Mouse (Mus musculus) B cell, adult 2 months (primary cell): ENCODE data around the gene Micu1.

Experiments used
- DNase-seq, 2 experiments: peaks; one replicate each; pipeline ENCODE4 v3.0.0; 2022

Micu1 gene

GRCm38 (mm10) chr10:59909357-59909847, 207.1 kb downstream of the Micu1 start:
- peak in 1 of 2 experiments; percentile 45 for DNase-seq

DNA sequence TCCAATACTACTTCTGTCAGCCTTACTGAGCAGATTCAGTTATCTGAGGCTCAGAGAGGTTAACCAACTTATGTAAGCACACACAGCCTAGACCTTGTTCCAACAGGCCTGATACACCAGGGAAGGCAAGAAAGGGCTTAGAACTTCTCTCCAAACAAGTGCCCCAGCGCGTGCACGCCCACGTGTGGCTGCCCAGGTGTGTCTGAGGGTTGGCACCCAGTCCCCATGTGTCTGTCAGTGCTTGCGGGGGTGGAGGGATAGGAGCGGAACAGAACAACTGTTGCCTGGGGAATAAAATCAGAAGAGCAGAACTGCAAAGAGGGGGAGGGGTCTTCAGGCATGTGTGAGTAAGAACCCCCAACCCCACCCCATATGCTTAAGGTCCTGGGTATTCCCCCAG, 208.8 kb downstream of the Micu1 start:
- peak; percentile 81 to 83 for DNase-seq

DNA sequence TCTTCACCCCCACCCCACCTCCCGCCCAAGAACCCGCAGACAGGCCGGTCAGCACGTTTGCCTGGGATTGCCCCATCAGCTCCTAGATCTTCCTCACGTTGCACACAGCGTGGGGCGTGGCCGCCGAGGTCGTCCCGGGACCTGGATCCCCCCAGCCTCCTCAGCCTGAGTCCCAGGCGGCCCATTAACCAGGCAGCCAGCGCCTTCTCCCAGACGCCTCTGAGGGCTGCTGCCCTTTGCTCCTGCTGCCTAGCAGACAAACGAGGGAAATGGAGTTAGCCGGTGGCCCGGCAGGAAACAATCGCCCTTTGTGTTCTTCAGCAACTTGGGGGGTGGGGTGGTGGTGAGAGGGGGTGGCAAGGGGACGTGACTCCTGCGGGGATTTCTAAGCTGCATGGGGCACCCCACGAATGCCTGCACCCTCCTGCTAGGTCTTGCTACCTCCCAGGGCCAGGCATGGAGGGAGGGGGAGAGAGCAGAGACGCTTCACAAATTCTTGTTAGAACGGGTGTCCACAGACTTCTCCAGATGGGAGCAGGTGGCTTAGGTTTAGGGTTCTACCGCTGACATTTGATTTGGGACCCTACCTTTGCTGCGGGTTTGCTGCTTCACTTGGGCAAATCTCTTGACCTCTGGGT, 209.4 kb downstream of the Micu1 start:
- DNase-seq = peak; percentile 17 to 37
